Mouse (Mus musculus) hindbrain, embryonic 14.5 days (tissue): Measurements from ENCODE around the gene Jarid2. TPM values are rescaled to one million over a fixed set of nuclear protein-coding genes. Genes with fewer than 3 reads are reported as not detected.
A peak's percentile ranks its signal among the peaks of the same experiment; 100 is the strongest.

Experiments used
- ATAC-seq: fragments of 200-750 bp; cut with Nextera tagmentation; 2 replicates; pipeline ENCODE4 v1.8.0; 2017; ENCODE audit warnings: moderate number of reproducible peaks, mild to moderate bottlenecking, moderate TSS enrichment, moderate library complexity; ENCODE audit not compliant: low FRiP score
- DNase-seq: peaks from one replicate; pipeline ENCODE4 v3.0.0-alpha.2; 2015; ENCODE audit warnings: low spot score
- H3K27ac ChIP-seq: fragments of 300-500 bp; sonication (generic); 2 replicates; pipeline ENCODE4 v1.5.1; 2014; ENCODE audit warnings: mild to moderate bottlenecking, moderate library complexity
- H3K27me3 ChIP-seq: fragments of 300-500 bp; sonication (generic); 2 replicates; pipeline ENCODE4 v1.6.1; 2014; ENCODE audit warnings: mild to moderate bottlenecking, low read length, mixed read lengths; ENCODE audit not compliant: control insufficient read depth, insufficient read depth
- H3K36me3 ChIP-seq: fragments of 300-500 bp; sonication (generic); replicated peaks from 2 replicates; pipeline ENCODE4 v1.6.1; 2014; ENCODE audit not compliant: control insufficient read depth, insufficient read depth
- H3K4me1 ChIP-seq: fragments of 300-500 bp; sonication (generic); replicated peaks from 2 replicates; pipeline ENCODE4 v1.6.1; 2014; ENCODE audit warnings: antibody characterized with exemption, low read length, mixed read lengths; ENCODE audit not compliant: control insufficient read depth, insufficient read depth
- H3K4me2 ChIP-seq: fragments of 300-500 bp; sonication (generic); replicated peaks from 2 replicates; pipeline ENCODE4 v1.6.1; 2014; ENCODE audit warnings: mild to moderate bottlenecking, moderate library complexity
- H3K4me3 ChIP-seq: fragments of 300-500 bp; sonication (generic); replicated peaks from 2 replicates; pipeline ENCODE4 v1.5.1; 2014; ENCODE audit warnings: mild to moderate bottlenecking, low read length
- H3K9ac ChIP-seq: fragments of 300-500 bp; sonication (generic); 2 replicates; pipeline ENCODE4 v1.6.1; 2014
- H3K9me3 ChIP-seq: fragments of 300-500 bp; sonication (generic); 2 replicates; pipeline ENCODE4 v1.6.1; 2016; ENCODE audit warnings: low read length; ENCODE audit not compliant: control insufficient read depth
- WGBS: fragments of 180-500 bp; shearing (Covaris S2); extraction: QIAGEN DNeasy Blood & Tissue Kit; methylation state at CpG from one replicate; pipeline ENCODE4 v1.1.7; 2014; 5-methylcytosine and 5-hydroxymethylcytosine counted together
- polyA plus RNA-seq: library from polyadenylated mRNA; unstranded; fragments of >200 nt; fragmentation: Nextera tagmentation; extraction: Ambion mirVana; gene quantifications from 2 replicates; pipeline ENCODE4 v1.2.1, GENCODE M21; 2014

Jarid2 gene
- polyA plus RNA-seq, 1 experiment from 2014 or later = 27.2 TPM

DNA sequence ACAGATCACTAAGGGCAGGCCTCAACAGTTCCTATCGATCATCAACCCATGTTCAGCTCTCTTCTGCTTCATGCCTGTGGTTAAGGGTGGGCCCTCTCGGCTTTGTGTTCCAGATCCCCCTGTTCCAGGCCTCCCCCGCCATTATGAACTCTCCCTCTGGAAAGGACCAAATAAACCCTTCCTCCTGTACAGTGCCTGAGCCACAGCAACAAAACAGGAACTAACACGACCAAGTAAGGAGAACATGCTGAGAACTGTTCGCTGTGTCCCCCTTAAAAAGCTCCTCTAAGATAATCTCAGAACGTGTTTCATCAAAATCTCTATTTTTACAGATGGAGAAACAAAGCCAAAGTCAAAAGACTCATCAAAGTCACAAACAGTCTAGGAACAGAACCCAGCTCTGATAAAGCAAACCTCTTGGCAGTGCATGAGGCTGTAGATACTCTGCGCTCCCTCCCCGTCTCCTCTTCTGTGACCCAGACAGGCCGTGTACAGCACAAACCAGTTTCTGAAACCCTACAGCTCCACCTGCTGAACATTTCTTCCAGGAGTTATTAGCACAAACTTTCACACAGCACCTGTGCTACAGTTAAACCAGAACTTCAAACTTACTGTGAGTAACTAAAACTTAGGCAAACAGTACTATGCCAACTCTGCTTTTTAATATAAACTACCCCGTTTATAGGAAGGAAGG is 223.3 kb downstream of the Jarid2 start:
- Histone ChIP-seq H3K27ac (no peak overlapping the region), H3K27me3 (no peaks in the 10 kb centered on the region), H3K9me3 (no peaks in the 10 kb centered on the region), H3K9ac (no peak overlapping the region), H3K36me3 (no peaks in the 10 kb centered on the region), H3K4me3 (no peak overlapping the region), H3K4me2 (no peak overlapping the region), H3K4me1 (peaks cover 5% of the 10 kb centered on the region)
- DNase-seq (no peak), ATAC-seq (no peak)
- WGBS = 80% methylated on average over 10 of the region's 10 CpGs

GRCm38 (mm10) chr13:44953546-44954231 is 224.4 kb downstream of the Jarid2 start:
- H3K27me3 ChIP-seq = no peaks in the 10 kb centered on the region
- H3K36me3 ChIP-seq = no peaks in the 10 kb centered on the region
- ATAC-seq = no peak
- no peaks in the 10 kb centered on the region for H3K4me1 ChIP-seq
- H3K27ac ChIP-seq = no peak overlapping the region
- H3K9me3 ChIP-seq = no peaks in the 10 kb centered on the region
- no peak overlapping the region for H3K9ac ChIP-seq
- H3K4me2 ChIP-seq = no peak overlapping the region
- no peak for DNase-seq
- WGBS = 81% methylated on average over 8 of the region's 8 CpGs
- H3K4me3 ChIP-seq = no peak overlapping the region

DNA sequence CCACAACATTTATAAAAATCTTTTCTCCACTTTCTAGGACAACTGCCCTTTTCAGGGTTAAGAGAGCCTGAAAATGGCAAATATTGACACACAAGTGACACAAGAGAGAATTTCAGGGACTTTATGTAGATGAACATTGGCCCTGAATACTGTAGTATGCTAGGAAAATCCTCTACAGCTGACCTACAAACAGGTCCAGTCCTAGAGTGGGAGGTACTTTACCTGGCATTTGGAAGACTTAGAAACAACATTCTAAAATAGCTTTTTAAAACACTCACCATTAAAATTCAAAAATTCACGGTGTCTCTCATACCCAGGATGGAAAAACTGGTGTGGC is 224.9 kb downstream of the Jarid2 start:
- no peaks in the 10 kb centered on the region for H3K27me3 ChIP-seq
- 100% methylated on average over 1 of the region's 1 CpGs for WGBS
- ATAC-seq = no peak
- H3K9me3 ChIP-seq = no peaks in the 10 kb centered on the region
- H3K4me1 ChIP-seq = no peaks in the 10 kb centered on the region
- no peak overlapping the region for H3K4me3 ChIP-seq
- no peak overlapping the region for H3K27ac ChIP-seq
- no peak overlapping the region for H3K9ac ChIP-seq
- H3K36me3 ChIP-seq = no peaks in the 10 kb centered on the region
- H3K4me2 ChIP-seq = no peak overlapping the region
- no peak for DNase-seq

GRCm38 (mm10) chr13:44955781-44956180 is 226.5 kb downstream of the Jarid2 start:
- DNase-seq (no peak), ATAC-seq (no peak)
- H3K4me1 ChIP-seq = no peaks in the 10 kb centered on the region
- H3K27me3 ChIP-seq = no peaks in the 10 kb centered on the region
- H3K4me2 ChIP-seq = no peak overlapping the region
- no peaks in the 10 kb centered on the region for H3K36me3 ChIP-seq
- no peaks in the 10 kb centered on the region for H3K9me3 ChIP-seq
- H3K4me3 ChIP-seq = no peak overlapping the region
- no peak overlapping the region for H3K27ac ChIP-seq
- 97% methylated on average over 6 of the region's 6 CpGs for WGBS
- no peak overlapping the region for H3K9ac ChIP-seq

DNA sequence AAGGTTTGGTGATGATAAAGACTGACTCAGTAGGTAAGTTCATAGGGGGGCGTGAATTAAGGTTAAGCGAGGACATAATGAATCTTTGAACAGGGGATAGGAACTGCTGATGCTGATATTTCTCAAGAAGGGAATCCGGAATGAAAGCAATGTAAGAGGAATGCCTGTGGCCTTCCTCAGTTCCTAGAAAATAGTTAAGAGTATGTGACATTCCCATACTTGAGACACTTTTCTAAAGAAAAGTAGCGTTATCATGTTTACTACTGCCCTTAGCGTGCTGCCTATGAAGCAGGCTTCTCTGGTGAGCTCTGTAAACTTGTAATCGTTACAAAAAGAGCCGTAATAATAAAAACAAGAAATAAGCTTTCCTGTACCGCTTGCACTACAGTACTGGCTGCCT is 227.8 kb downstream of the Jarid2 start:
- ATAC-seq (no peak), DNase-seq (no peak)
- Histone ChIP-seq H3K27ac (no peak overlapping the region), H3K4me3 (no peak overlapping the region), H3K9ac (no peak overlapping the region), H3K4me1 (peaks cover 5% of the 10 kb centered on the region; the same call in 1 of the 2 replicates), H3K36me3 (no peaks in the 10 kb centered on the region), H3K27me3 (no peaks in the 10 kb centered on the region), H3K4me2 (no peak overlapping the region), H3K9me3 (no peaks in the 10 kb centered on the region)
- 92% methylated on average over 8 of the region's 8 CpGs for WGBS

- peak; percentile 79; the same call in 1 of the 2 replicates for ATAC-seq
Observed at GRCm38 (mm10) chr13:44960542-44961291, 231.4 kb downstream of the Jarid2 start.

More at GRCm38 (mm10) chr13:44960542-44961291, 231.4 kb downstream of the Jarid2 start:
- Histone ChIP-seq H3K27me3 (no peaks in the 10 kb centered on the region), H3K9ac (no peak overlapping the region), H3K36me3 (no peaks in the 10 kb centered on the region), H3K4me1 (peaks cover 5% of the 10 kb centered on the region; the same call in 1 of the 2 replicates), H3K27ac (no peak overlapping the region), H3K9me3 (no peaks in the 10 kb centered on the region), H3K4me2 (no peak overlapping the region), H3K4me3 (no peak overlapping the region)
- 76% methylated on average over 5 of the region's 5 CpGs for WGBS
- DNase-seq = peak; percentile 72
